Mouse (Mus musculus): ENCODE data around the gene Tmeff1.
A peak's percentile ranks its signal among the peaks of the same experiment; 100 is the strongest.
"Not testable (repeated sequence)": the region's sequence is repeated elsewhere in the genome, so short reads cannot be mapped to it uniquely, and the experiment has no call there.

Tmeff1 gene

DNA sequence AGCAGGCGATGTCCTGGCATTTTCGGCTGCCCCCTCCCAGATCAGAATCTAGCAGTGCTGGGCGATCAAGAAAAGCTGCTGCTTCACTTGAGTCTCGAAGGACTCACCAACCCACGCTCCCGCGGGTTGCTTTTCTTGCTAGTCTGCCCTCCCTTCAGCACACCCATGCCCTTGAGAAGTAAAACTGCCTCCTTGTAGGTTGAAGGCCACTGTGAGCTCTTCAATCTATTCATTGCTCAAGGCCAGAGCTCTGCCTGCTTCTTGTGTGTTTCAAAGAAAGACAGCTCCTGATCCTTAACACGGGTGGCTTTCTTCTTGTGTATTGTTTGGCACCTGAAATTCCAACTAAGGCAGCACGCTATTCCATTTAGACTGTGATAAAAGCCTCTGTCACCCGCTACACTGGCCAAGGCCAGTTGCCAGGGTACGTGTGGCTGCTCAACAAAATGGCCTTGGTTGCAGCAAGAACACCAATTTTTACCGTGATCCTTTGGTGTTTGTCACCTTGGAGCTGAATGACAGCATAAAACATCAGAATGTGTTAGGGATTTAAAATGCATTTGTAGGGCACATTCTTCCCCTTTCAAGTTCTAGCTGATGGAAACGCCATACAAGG lies 91.7 kb downstream of the Tmeff1 start:
- no peak for DNase-seq (ENCODE audit: inconsistent ontology term)

GRCm38 (mm10) chr4:48677276-48677675 lies 92.3 kb downstream of the Tmeff1 start:
- no peak for DNase-seq (ENCODE audit: inconsistent ontology term)

DNA sequence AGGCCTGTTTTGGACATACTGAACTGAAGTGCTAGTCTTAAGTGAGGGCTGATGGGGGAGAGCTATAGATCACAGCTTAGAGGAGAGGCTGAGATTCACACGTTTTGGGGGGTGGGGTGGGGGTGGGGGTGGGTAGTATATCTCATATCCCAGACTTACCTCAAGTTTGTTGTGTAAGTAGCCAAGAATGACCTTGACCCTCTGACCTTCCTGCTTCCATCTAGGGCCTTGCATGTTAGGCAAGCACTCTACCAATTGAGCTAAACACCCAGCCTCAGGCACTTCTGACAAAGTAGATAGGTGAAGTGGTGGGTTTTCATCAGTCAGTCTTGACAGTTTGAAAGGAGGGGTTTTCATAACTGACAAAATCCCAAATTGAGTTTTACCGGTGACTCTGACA lies 92.8 kb downstream of the Tmeff1 start:
- no peak for DNase-seq (ENCODE audit: inconsistent ontology term)

DNA sequence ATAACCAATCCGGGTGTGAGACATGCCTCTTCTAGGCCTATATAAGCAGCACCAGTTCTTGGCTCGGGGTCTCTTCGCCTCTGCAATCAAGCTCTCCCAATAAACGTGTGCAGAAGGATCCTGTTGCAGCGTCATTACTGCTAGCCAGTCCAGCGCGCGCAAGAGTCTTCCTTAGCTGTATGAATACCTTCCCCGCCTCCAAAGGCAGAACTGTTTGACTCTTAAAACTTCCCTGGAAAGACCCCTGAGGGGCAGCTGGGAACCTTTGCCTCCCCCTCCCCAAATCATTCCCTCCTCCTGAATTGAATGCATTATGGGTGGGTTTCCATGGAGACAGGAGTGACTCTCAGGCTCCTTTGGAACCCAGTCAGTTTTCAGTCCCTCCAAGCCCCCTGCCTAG lies 93.8 kb downstream of the Tmeff1 start:
- DNase-seq (ENCODE audit: inconsistent ontology term), result no peak

DNA sequence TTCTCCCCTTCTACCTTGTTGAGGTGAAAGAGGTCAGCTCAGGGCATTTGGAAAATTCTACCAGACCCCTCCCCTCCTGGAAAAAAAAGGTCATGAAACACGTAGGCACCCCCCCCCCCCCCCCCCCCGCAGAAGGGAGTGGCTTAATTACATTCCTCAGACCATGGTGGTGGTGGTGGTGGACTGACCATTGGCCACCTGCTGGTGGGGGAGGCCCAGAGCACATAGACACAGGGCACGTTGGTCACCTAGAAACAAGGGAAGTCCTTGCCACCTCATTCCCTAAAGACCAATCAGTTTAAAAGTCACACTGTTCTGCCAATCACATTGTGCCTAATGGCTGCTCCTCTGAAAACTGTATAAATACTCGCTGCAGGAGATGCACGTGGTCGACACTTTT lies 94.8 kb downstream of the Tmeff1 start:
- not testable (repeated sequence) for DNase-seq (ENCODE audit: inconsistent ontology term)

- no peak for DNase-seq (ENCODE audit: inconsistent ontology term)
Measured at GRCm38 (mm10) chr4:48680214-48680613, 95.2 kb downstream of the Tmeff1 start.

GRCm38 (mm10) chr4:48680648-48681343 lies 95.8 kb downstream of the Tmeff1 start:
- DNase-seq (ENCODE audit: inconsistent ontology term), result peak; percentile 70

GRCm38 (mm10) chr4:48683126-48683525 lies 98.2 kb downstream of the Tmeff1 start:
- no peak for DNase-seq (ENCODE audit: inconsistent ontology term)

- not testable (repeated sequence) for DNase-seq (ENCODE audit: inconsistent ontology term)
Measured at GRCm38 (mm10) chr4:48683633-48684209, 98.7 kb downstream of the Tmeff1 start.

GRCm38 (mm10) chr4:48684593-48685187 lies 99.7 kb downstream of the Tmeff1 start:
- no peak for DNase-seq (ENCODE audit: inconsistent ontology term)

GRCm38 (mm10) chr4:48688148-48688547 lies 103.2 kb downstream of the Tmeff1 start:
- no peak for DNase-seq (ENCODE audit: inconsistent ontology term)

GRCm38 (mm10) chr4:48690640-48691039 lies 105.7 kb downstream of the Tmeff1 start:
- DNase-seq (ENCODE audit: inconsistent ontology term), result peak; percentile 19

DNA sequence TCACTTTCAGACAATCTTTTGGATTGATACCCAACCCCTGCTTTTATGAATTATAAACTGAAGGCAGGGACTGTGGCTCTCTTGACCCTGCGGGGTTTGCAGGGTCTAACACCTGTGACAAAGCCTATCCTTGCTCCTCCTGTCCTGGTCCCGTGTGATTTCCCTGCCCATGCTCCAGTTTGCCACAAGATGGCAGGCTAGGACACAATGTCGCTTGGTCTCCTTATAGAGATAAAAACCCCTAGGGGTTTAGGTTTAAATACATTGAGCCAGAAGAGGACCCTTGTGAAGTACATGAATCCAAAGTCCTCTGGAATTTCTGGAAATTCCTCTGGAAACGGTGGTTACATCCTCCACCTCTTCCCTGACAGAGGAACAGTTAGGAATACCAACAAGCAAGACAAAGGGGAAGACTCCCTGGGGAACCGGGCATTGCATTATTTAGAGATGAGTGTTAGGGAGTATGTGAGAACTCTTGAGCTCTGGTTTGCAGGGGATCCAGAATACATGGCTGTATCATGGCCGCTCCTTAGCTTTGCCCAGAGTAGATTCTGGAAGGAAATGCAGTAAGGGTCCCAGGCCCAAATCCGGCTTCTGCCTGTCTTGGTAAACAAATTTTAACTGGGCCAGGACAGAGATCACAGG lies 106.9 kb downstream of the Tmeff1 start:
- peak; percentile 62 for DNase-seq (ENCODE audit: inconsistent ontology term)

DNA sequence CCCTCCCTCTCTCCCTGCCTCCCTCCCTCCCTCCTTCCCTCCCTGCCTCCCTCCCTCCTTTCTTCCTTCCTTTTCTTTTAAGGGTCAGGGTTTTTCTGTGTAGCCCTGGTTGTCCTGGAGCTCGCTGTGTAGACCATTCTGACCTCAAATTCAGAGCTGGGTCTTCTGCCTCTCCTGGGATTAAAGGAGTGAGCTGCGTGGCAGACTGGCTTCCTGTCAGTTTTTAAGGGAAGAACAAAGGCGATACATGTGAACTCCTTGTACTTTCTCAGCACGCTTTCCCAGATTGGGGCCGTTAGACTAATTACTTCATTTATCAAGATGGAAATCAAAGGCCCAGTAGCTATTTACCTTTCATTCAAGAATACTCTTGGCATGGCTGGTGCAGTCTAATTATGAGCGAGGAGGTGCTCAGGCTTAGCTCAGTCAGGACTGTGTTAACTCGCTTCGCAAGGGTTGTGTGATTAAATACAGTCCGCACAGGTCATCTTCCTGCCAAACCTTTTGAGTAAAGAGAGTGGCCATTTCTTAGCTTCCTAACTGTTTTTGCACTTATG lies 107.8 kb downstream of the Tmeff1 start:
- DNase-seq (ENCODE audit: inconsistent ontology term), result no peak

DNA sequence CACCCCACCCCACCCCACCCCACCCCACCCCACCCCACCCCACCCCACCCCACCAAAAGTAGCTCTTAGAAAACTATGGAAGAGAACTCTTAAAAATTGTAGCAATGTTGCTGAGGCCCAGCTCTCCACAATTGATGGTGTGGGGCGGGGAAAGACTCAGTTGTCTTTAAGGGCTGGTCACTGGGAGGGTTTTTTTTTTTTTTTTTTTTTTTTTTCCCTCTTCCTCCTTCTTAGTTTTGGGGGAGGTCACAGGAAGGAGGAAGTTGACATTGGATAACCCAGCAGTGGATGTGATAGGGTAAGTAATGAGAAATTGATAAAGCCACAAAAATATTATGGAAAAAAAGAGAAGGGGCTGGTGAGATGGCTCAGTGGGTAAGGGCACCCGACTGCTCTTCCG lies 111.7 kb downstream of the Tmeff1 start:
- no peak for DNase-seq (ENCODE audit: inconsistent ontology term)

DNA sequence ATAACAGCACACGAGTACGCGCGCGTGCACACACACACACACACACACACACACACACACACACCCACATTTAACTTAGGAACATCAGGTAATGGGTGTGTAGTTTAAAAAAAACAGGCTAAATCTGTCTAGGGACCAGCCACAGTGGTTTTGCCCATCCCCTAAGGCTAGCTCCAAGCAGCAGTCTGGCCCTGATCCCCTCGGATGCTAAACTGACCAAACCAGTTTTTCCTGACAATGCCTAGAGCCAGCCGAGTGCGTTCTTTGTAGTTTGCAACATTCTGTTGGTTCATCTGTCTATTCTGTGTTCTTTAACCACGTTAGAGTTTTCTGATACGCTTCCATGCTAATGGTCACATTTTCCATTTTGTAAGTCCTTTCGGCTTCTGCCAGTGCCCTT lies 112.3 kb downstream of the Tmeff1 start:
- DNase-seq (ENCODE audit: inconsistent ontology term), result no peak
